Mouse (Mus musculus): ENCODE results near the gene Dop1a. TPM values are rescaled to one million over a fixed set of nuclear protein-coding genes. Genes with fewer than 3 reads are reported as not detected.

The Dop1a gene
- polyA plus RNA-seq, 1 experiment from 2014 or later, result 19.3 TPM

- H3K9me3 ChIP-seq (ENCODE audit: low read depth, low read length), result no peaks in the 10 kb centered on the region
- ATAC-seq (ENCODE audit: insufficient read depth) (no peak), DNase-seq (no peak)
- no peak overlapping the region for H3K9ac ChIP-seq
- H3K27me3 ChIP-seq (ENCODE audit: insufficient read depth, low read length), result no peaks in the 10 kb centered on the region
- WGBS, result 61% methylated on average over 3 of the region's 3 CpGs
- no peak overlapping the region for H3K4me2 ChIP-seq
- no peak for TF ChIP-seq CTCF (IDR thresholded peaks at IDR 0.05; ENCODE audit: low read depth)
- H3K4me1 ChIP-seq (ENCODE audit: insufficient read depth), result 0 out of 2 replicates have a peak, but pooled peaks cover 3% of the 10 kb centered on the region
- H3K4me3 ChIP-seq (ENCODE audit: low read depth, low read length), result no peak overlapping the region
- H3K27ac ChIP-seq (ENCODE audit: low read depth), result no peak overlapping the region
- peaks cover 40% of the 10 kb centered on the region for H3K36me3 ChIP-seq (ENCODE audit: insufficient read depth)
Observed at GRCm38 (mm10) chr9:86569314-86569910, 102.5 kb downstream of the Dop1a start.

- ATAC-seq (ENCODE audit: insufficient read depth), result no peak
- Histone ChIP-seq H3K27me3 (ENCODE audit: insufficient read depth, low read length) (no peaks in the 10 kb centered on the region), H3K4me2 (peak overlapping the region; percentile 97), H3K4me1 (ENCODE audit: insufficient read depth) (0 out of 2 replicates have a peak, but pooled peaks cover 3% of the 10 kb centered on the region), H3K9ac (no peak overlapping the region), H3K27ac (ENCODE audit: low read depth) (no peak overlapping the region), H3K36me3 (ENCODE audit: insufficient read depth) (peaks cover 30% of the 10 kb centered on the region), H3K9me3 (ENCODE audit: low read depth, low read length) (no peaks in the 10 kb centered on the region), H3K4me3 (ENCODE audit: low read depth, low read length) (peak overlapping the region; percentile 71)
- DNase-seq, result no peak
- no peak for TF ChIP-seq CTCF (IDR thresholded peaks at IDR 0.05; ENCODE audit: low read depth)
- 78% methylated on average over 10 of the region's 10 CpGs for WGBS
Observed at GRCm38 (mm10) chr9:86570261-86570890, 103.4 kb downstream of the Dop1a start.

- H3K27ac ChIP-seq (ENCODE audit: low read depth), result no peak overlapping the region
- H3K36me3 ChIP-seq (ENCODE audit: insufficient read depth), result peaks cover 26% of the 10 kb centered on the region
- H3K4me3 ChIP-seq (ENCODE audit: low read depth, low read length), result peak overlapping the region; percentile 71
- no peak for TF ChIP-seq CTCF (IDR thresholded peaks at IDR 0.05; ENCODE audit: low read depth)
- DNase-seq, result peak; percentile 28
- H3K9ac ChIP-seq, result peak overlapping the region; percentile 68
- ATAC-seq (ENCODE audit: insufficient read depth), result peak; percentile 19; the same call in 1 of the 2 replicates
- 0 out of 2 replicates have a peak, but pooled peaks cover 3% of the 10 kb centered on the region for H3K4me1 ChIP-seq (ENCODE audit: insufficient read depth)
- 3% methylated on average over 8 of the region's 8 CpGs for WGBS
- no peaks in the 10 kb centered on the region for H3K9me3 ChIP-seq (ENCODE audit: low read depth, low read length)
- H3K4me2 ChIP-seq, result peak overlapping the region; percentile 97
- H3K27me3 ChIP-seq (ENCODE audit: insufficient read depth, low read length), result no peaks in the 10 kb centered on the region
Observed at GRCm38 (mm10) chr9:86570946-86571345, 104.0 kb downstream of the Dop1a start.

GRCm38 (mm10) chr9:86571540-86572135, 104.7 kb downstream of the Dop1a start, which contains the start of the genes Pgm3 and Rwdd2a:
Pgm3 (minus strand) TSS chr9:86571842.
Rwdd2a (plus strand) TSS chr9:86571991.
- Histone ChIP-seq H3K4me3 (ENCODE audit: low read depth, low read length) (peak within 1 kb of the TSS; percentile 71), H3K9ac (peak within 1 kb of the TSS; percentile 68), H3K9me3 (ENCODE audit: low read depth, low read length) (no peaks in the 10 kb centered on the region), H3K27me3 (ENCODE audit: insufficient read depth, low read length) (no peaks in the 10 kb centered on the region), H3K36me3 (ENCODE audit: insufficient read depth) (peaks cover 23% of the 10 kb centered on the region), H3K27ac (ENCODE audit: low read depth) (peak within 1 kb of the TSS; percentile 79), H3K4me1 (ENCODE audit: insufficient read depth) (0 out of 2 replicates have a peak, but pooled peaks cover 3% of the 10 kb centered on the region), H3K4me2 (peak within 1 kb of the TSS; percentile 97)
- DNase-seq, result peak; percentile 97
- TF ChIP-seq CTCF (IDR thresholded peaks at IDR 0.05; ENCODE audit: low read depth), result no peak
- peak; percentile 98 for ATAC-seq (ENCODE audit: insufficient read depth)
- WGBS, result under 1% methylated on average over 59 of the region's 59 CpGs

- DNase-seq (peak; percentile 14), ATAC-seq (ENCODE audit: insufficient read depth) (no peak)
- H3K36me3 ChIP-seq (ENCODE audit: insufficient read depth), result peaks cover 19% of the 10 kb centered on the region
- H3K4me2 ChIP-seq, result peak overlapping the region; percentile 97
- H3K27me3 ChIP-seq (ENCODE audit: insufficient read depth, low read length), result no peaks in the 10 kb centered on the region
- peak overlapping the region; percentile 71 for H3K4me3 ChIP-seq (ENCODE audit: low read depth, low read length)
- no peak overlapping the region for H3K27ac ChIP-seq (ENCODE audit: low read depth)
- peak overlapping the region; percentile 68 for H3K9ac ChIP-seq
- TF ChIP-seq CTCF (IDR thresholded peaks at IDR 0.05; ENCODE audit: low read depth), result no peak
- WGBS, result under 1% methylated on average over 25 of the region's 25 CpGs
- no peaks in the 10 kb centered on the region for H3K9me3 ChIP-seq (ENCODE audit: low read depth, low read length)
- 0 out of 2 replicates have a peak, but pooled peaks cover 3% of the 10 kb centered on the region for H3K4me1 ChIP-seq (ENCODE audit: insufficient read depth)
Observed at GRCm38 (mm10) chr9:86572196-86572595, 105.2 kb downstream of the Dop1a start.

GRCm38 (mm10) chr9:86572636-86573291, 105.8 kb downstream of the Dop1a start:
- TF ChIP-seq CTCF (IDR thresholded peaks at IDR 0.05; ENCODE audit: low read depth), result peak; percentile 87
- peak overlapping the region; percentile 97 for H3K4me2 ChIP-seq
- H3K27me3 ChIP-seq (ENCODE audit: insufficient read depth, low read length), result no peaks in the 10 kb centered on the region
- no peak for ATAC-seq (ENCODE audit: insufficient read depth)
- H3K4me3 ChIP-seq (ENCODE audit: low read depth, low read length), result peak overlapping the region; percentile 71
- H3K27ac ChIP-seq (ENCODE audit: low read depth), result no peak overlapping the region
- H3K36me3 ChIP-seq (ENCODE audit: insufficient read depth), result peaks cover 13% of the 10 kb centered on the region
- no peaks in the 10 kb centered on the region for H3K9me3 ChIP-seq (ENCODE audit: low read depth, low read length)
- peak overlapping the region; percentile 68; the same call in 1 of the 2 replicates for H3K9ac ChIP-seq
- DNase-seq, result peak; percentile 93
- 11% methylated on average over 13 of the region's 13 CpGs for WGBS
- H3K4me1 ChIP-seq (ENCODE audit: insufficient read depth), result 0 out of 2 replicates have a peak, but pooled peaks cover 3% of the 10 kb centered on the region
